In the genomic region with DNA sequence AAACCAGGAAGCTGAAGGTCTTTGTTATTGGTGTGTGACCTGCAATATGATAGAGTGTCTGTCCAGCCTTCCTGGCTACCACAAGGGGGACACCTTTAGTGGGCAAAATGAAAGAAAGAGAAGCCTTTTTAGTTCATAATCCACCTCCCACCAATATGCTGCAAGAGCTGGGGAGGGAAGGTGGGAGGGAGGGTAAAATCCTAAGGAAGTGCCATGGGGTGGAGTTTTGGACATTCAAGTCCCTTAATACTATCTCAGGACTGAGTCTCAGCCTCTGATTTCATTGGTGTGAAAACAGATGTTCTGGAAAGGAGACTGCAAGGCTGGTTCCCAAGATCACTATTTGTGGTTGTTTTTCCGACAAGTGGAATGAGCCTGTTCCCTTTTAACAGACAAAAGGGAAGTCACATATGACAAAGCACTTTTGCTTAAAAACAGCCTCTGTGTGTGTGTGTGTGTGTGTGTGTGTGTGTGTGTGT, we compare ENCODE assay signal across 11 mouse cellular contexts. TPM values are rescaled to one million over a fixed set of nuclear protein-coding genes. Genes with fewer than 3 reads are reported as not detected.
DNase-seq lines count a peak whose midpoint lies in the region; ATAC-seq and TF ChIP-seq lines count a peak whose summit lies in the region.
"Had no signal": no experiment of that assay in that cellular context is flagged by ENCODE, and none has a peak within 500 bp of the region (broad histone marks: within the 10 kb centered on the region; RNA-seq: fewer than 3 reads in every experiment).

No protein-coding gene starts in this region.

- peaks cover 19% of the 10 kb centered on the region; the same call in 1 of the 2 replicates for H3K36me3 ChIP-seq in heart, embryonic 10.5 days
- H3K36me3 ChIP-seq in lung, embryonic 14.5 days (ENCODE audit: insufficient read depth) = no peaks in the 10 kb centered on the region

- ATAC-seq in lung, embryonic 14.5 days (ENCODE audit: insufficient read depth) = no peak

- no peak overlapping the region for H3K4me2 ChIP-seq in lung, embryonic 14.5 days

- TF ChIP-seq CTCF in lung, embryonic 14.5 days (IDR thresholded peaks at IDR 0.05; ENCODE audit: low read depth) = peak; percentile 45

- no peak overlapping the region for H3K27ac ChIP-seq in heart, embryonic 10.5 days
- no peak overlapping the region for H3K27ac ChIP-seq in lung, embryonic 14.5 days (ENCODE audit: low read depth)

- H3K9me3 ChIP-seq in heart, embryonic 10.5 days = no peaks in the 10 kb centered on the region
- no peaks in the 10 kb centered on the region for H3K9me3 ChIP-seq in lung, embryonic 14.5 days (ENCODE audit: low read depth, low read length)

- no peak overlapping the region for H3K4me3 ChIP-seq in heart, embryonic 10.5 days
- H3K4me3 ChIP-seq in lung, embryonic 14.5 days (ENCODE audit: low read depth, low read length) = no peak overlapping the region
- H3K4me3 ChIP-seq: erythroblast, embryonic 14.5 days had no signal

- H3K4me1 ChIP-seq in heart, embryonic 10.5 days = no peaks in the 10 kb centered on the region
- no peaks in the 10 kb centered on the region for H3K4me1 ChIP-seq in lung, embryonic 14.5 days (ENCODE audit: insufficient read depth)

- H3K9ac ChIP-seq in lung, embryonic 14.5 days = no peak overlapping the region

- H3K27me3 ChIP-seq in heart, embryonic 10.5 days (ENCODE audit: insufficient read depth, poor library complexity, severe bottlenecking) = no peaks in the 10 kb centered on the region
- H3K27me3 ChIP-seq in lung, embryonic 14.5 days (ENCODE audit: insufficient read depth, low read length) = no peaks in the 10 kb centered on the region

- peak; percentile 40 for DNase-seq in heart, adult 8-10 months (ENCODE audit: low spot score)
- no peak for DNase-seq in heart, embryonic 10.5 days (ENCODE audit: low spot score)
- no peak for DNase-seq in lung, embryonic 14.5 days
- DNase-seq in lung, postnatal 4 days = no peak
- DNase-seq in embryo, embryonic 9.5 days (ENCODE audit: extremely low spot score) = peak; percentile 8
- DNase-seq in skeletal muscle tissue, adult 2 months (ENCODE audit: low read depth, low spot score) = peak; percentile 27
- no peak for DNase-seq in yolk sac, embryonic 10.5 days (ENCODE audit: low spot score)
- DNase-seq in spleen, postnatal 14 days (ENCODE audit: low spot score in 2 of 2) = no peak
- DNase-seq: cerebellum, adult 2 months; kidney, postnatal 25 days had no signal

- 53% methylated on average over 1 of the region's 1 CpGs for WGBS in heart, embryonic 10.5 days
- WGBS in lung, embryonic 14.5 days = 59% methylated on average over 1 of the region's 1 CpGs

RNA-seq across cellular contexts. Expression of a gene that starts 25.9 kb away (rescaled TPM):
- total RNA-seq in heart, adult 8-10 months (2022) = 100 to 1,000 TPM; 512 to 596 (median 555) TPM
- polyA plus RNA-seq in heart, embryonic 10.5 days (2016; fragmentation: Nextera tagmentation; extraction: Ambion mirVana) = 58.1 and 107 TPM in 2 replicates
- 8.1 and 10.6 TPM in 2 replicates for polyA plus RNA-seq in lung, embryonic 14.5 days (2014; fragmentation: Nextera tagmentation; extraction: Ambion mirVana)
- polyA plus RNA-seq: erythroblast, embryonic 14.5 days had no signal

Comparison
In these comparisons a context has a peak if more than half of its experiments do, and no peak if none do; other contexts are left out.
1. DNase-seq: peak in heart, adult 8-10 months (single experiment), embryo, embryonic 9.5 days (single experiment) and skeletal muscle tissue, adult 2 months (single experiment); none in heart, embryonic 10.5 days (single experiment), lung, embryonic 14.5 days (single experiment), lung, postnatal 4 days (0 of 2), yolk sac, embryonic 10.5 days (single experiment) and spleen, postnatal 14 days (0 of 2).